Mouse (Mus musculus): Measurements from ENCODE around the gene Fbxl17.

Fbxl17 gene

GRCm38 (mm10) chr17:63165847-63166246 is 334.0 kb downstream of the Fbxl17 start:
- no peak for DNase-seq (ENCODE audit: low spot score)

GRCm38 (mm10) chr17:63164289-63164688 is 335.5 kb downstream of the Fbxl17 start:
- DNase-seq (ENCODE audit: low spot score): no peak

DNA sequence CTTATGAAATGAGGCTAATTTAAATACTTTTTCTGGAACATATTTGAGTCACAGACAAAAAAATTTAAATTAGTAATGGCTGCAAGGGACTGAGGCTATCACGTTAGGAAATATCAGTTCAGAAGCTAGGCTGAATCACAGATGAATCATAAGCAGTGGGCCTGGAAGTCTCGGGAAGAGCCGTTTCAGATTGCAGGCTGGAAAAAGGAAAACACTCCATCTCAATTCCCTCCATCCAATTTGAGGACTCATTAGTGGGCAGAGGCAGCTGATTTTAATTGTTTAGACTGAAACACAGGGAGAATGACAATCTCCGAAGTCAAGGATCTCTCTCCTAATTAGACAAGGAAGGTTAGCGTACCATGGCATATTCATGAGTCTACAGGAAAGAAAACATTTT is 337.9 kb downstream of the Fbxl17 start:
- DNase-seq (ENCODE audit: low spot score): no peak

GRCm38 (mm10) chr17:63159196-63159595 is 340.6 kb downstream of the Fbxl17 start:
- no peak for DNase-seq (ENCODE audit: low spot score)

DNA sequence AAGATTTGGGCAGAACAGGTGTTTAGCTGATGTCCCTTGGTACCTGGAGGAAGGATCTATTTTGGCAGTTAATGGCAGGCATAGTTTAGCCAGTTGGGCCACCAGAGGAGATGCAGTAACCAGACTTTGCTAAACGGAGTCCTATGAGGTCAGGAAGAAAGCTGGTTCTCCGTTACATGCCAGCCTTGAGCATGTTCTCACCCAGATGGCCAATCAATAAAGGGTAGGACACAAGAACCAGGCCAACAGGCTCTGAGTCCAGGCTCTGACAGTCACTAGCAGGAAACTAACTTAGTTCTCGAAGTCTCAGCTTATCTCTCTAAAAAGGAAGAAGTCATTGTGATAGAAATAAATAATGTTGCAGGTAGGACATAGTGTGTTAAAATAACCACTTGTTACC is 341.4 kb downstream of the Fbxl17 start:
- DNase-seq (ENCODE audit: low spot score): no peak

GRCm38 (mm10) chr17:63157906-63158305 is 341.9 kb downstream of the Fbxl17 start:
- no peak for DNase-seq (ENCODE audit: low spot score)

DNA sequence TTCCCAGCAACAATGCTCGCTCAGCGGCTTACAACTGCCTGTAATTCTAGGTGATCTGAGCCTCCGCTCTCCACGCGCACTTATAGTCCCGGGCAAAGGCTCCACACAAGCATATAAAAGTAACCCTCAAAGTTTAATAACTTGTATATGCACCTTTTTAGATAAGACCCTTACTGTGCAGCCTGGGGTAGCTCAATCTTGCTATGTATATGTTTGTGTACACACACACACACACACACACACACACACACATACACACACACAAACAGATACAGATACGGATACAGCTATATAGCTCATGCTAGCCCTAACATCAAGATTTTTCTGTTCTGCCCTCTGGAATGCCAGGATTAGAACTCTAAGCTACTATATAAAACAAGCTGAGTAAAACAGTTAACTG is 342.8 kb downstream of the Fbxl17 start:
- no peak for DNase-seq (ENCODE audit: low spot score)

DNA sequence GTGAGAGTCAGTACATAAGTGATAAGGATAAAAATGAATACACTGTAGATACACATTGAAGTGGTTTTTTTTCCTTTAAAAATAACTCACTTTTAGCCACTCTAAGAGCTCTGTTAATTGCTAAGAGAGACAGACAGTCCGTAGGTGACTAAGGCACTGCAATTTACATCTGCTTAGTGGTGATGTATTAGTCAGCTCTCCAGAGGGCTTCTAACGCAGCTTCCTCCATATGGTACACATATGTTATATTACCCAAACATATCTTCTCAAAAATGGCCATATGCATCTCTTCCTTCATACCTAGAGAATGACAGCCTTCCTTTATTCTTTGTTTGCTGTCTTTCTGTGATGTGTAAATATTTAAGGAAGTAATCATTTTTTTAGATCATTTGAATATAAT is 353.3 kb downstream of the Fbxl17 start:
- DNase-seq (ENCODE audit: low spot score): no peak

- DNase-seq (ENCODE audit: low spot score): no peak
These were observed 353.9 kb downstream of the Fbxl17 start for GRCm38 (mm10) chr17:63145751-63146491.

GRCm38 (mm10) chr17:63145311-63145741 is 354.5 kb downstream of the Fbxl17 start:
- no peak for DNase-seq (ENCODE audit: low spot score)

DNA sequence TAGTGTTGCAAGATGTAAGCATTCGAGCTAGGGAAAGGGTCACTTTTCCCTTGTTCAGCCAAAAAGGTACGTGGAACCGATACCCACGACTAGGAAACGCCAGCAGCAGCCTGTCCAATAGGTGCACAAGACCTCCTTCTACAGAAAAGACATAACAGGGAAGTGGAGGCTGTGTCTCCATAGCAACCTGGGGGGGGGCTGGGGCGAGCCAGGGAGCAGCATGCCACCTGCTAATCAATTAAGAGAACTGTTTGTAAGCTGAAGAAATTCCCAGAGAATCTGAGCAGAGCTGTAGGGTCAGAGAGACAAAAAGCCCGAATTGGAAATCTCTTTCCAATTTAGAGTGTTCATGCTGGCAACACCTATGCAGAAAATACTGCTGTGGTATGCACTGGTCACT is 356.0 kb downstream of the Fbxl17 start:
- DNase-seq (ENCODE audit: low spot score): no peak

- DNase-seq (ENCODE audit: low spot score): no peak
These were observed 365.0 kb downstream of the Fbxl17 start for GRCm38 (mm10) chr17:63134805-63135204.

DNA sequence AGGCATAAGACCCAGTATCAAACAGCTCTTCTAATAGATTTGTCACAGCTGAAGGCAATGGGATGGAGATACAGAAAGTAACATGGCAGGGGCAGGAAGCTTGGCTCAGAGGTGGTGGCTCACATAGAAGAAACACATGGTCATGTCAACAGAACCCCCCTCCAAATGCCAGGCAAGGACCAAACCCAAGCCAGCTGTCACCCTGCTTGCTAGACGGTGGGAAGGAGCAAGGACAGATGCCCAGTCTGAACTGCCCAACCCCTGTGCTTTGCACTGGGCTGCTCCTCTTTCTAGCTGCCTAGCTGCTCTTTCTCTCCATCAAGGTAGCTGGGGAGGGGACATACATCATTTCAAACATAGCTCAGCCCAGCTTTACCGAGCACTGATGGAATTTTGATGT is 377.4 kb downstream of the Fbxl17 start:
- no peak for DNase-seq (ENCODE audit: low spot score)

DNA sequence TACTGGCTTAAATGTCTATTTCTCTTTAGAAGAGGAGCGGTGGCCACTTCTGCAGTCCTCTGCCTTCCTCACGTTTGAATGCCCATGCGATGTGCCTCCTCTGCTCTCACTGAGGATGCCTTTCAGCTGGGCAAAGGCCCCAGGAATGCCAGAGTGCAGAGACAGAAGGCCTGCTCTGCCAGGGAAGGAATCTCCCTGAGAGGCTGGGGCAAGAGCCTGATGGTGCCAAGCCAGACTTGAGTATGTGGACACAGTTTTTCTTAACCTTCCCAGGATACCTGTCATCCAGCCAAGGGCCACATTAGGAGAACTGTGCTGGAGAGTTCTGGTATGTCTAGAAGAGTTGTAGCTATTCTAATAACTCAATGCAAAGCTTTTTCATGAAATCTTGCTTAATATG is 380.1 kb downstream of the Fbxl17 start:
- no peak for DNase-seq (ENCODE audit: low spot score)

DNA sequence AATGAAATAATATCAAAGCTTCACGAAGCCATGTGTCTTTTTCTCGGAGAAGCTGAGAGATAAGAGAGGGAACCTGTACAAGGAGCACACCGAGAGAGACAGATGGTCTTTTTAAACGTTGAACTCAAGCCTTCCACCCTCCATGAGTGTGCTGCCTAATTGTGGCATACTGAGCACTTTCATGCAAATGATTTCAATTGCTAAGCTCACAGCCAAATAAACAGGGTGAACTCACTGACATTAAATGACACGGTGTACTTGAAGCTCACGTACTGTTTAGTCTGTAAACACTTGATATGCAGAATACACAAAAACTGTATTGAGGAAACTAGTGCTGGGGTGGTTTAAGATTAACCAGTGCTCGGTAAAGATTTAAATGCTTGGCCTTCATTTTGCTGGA is 380.7 kb downstream of the Fbxl17 start:
- no peak for DNase-seq (ENCODE audit: low spot score)

GRCm38 (mm10) chr17:63117130-63117529 is 382.7 kb downstream of the Fbxl17 start:
- DNase-seq (ENCODE audit: low spot score): no peak

DNA sequence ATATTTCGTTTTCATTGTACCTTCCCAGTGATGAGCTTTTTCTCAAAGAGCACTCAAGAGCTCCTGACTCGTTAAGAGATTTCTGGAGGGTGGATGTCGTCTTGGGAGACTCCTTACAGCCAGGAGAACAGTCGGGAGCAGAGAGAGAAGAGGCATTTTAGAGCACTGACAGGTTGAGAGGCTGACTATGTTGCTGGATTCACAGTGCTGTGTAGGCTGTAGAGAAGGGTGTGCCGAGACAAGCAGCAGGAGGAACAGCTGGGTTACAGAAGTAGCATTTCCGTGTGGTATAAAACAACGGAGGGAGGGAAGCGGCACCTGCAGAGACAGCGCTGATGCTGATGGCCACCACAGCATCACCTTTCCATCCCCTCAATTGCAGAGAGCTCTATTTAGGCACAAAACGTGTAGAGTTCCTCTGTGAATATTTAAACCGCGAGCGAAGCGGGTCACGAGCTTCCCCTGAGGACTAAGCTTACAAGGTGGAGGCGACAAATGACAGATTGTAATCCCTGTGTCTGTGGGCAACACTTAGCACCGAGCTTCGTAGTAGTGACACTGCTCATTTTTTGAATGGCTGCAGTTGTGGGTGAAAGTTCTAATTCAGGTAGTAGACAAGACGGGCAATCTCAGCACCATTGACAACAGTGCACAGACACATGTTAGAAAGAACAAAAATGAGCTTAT is 385.3 kb downstream of the Fbxl17 start:
- no peak for DNase-seq (ENCODE audit: low spot score)

GRCm38 (mm10) chr17:63112826-63113225 is 387.0 kb downstream of the Fbxl17 start:
- no peak for DNase-seq (ENCODE audit: low spot score)

DNA sequence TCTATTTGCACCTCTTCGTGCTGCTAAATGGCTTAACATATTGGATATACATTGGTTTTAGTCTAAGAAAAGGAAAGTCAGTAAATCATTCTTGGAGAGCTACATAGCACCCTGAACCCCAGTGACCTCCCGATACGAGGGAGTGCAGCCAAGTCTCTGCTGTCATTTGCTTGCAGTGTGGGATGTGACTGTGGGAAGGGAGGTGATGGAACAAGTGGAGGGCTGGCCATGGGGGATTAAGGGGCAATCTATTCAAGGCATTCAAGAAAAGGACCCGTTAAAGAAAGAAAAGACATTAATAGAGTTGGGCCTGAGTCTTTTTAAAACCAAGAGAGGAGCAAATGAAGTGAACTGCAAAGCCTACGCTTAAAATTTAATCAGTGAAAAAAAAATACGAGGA is 388.8 kb downstream of the Fbxl17 start:
- no peak for DNase-seq (ENCODE audit: low spot score)

DNA sequence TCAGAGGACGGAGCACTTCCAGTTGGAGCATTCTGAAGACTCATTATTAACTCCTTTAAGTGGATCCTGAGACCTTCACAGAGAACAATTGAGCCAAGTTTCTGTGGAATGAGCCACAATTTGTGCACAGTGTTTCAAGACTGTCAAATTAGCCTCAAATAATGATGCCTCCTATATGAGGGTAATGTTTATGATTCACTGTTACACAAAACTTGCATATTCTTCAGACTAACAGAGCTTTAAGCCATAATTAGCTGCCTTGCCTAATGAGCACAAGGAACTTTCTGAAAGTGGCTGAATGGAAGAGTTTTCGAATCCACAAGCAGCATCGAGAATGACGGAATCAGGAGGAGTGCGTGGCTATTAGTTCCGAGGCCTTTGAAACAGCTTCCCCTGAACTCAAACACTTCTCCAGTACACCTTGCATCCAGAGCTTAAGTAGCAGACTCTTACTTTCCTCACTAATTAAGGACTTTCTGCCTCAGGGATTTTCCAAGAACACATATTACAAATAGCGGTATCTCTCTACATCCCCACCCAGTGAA is 389.5 kb downstream of the Fbxl17 start:
- DNase-seq (ENCODE audit: low spot score): no peak

GRCm38 (mm10) chr17:63108035-63108434 is 391.8 kb downstream of the Fbxl17 start:
- DNase-seq (ENCODE audit: low spot score): no peak

- no peak for DNase-seq (ENCODE audit: low spot score)
These were observed 392.3 kb downstream of the Fbxl17 start for GRCm38 (mm10) chr17:63107515-63107914.

GRCm38 (mm10) chr17:63095553-63095952 is 404.3 kb downstream of the Fbxl17 start:
- no peak for DNase-seq (ENCODE audit: low spot score)
